Mouse (Mus musculus): Measurements from ENCODE around the gene Vegfc. TPM values are rescaled to one million over a fixed set of nuclear protein-coding genes. Genes with fewer than 3 reads are reported as not detected.
A peak's percentile ranks its signal among the peaks of the same experiment; 100 is the strongest.

Vegfc gene
- total RNA-seq, 1 experiment, result 20.1 TPM

DNA sequence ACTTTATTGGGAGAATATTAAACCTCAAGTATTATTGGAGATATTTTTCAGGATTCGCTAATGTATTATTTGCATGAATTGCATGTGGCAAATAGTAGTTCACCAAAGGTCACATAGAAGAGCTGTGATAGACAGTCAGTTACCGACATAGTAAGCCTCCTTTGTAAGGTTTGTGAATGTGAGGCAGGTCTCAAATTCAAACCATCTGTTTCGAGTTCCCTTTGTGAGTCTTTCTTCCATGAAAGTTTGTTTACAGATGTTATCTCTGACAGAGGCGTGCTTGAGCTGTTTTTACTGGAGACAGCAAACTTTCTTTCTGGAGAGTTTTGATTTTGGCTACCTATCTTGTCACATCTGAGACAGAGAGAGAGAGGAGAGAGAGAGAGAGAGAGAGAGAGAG is 11.9 kb upstream of the Vegfc start:
- no peak for DNase-seq (ENCODE audit: low read depth, low spot score)
- no peaks in the 10 kb centered on the region for H3K36me3 ChIP-seq (ENCODE audit: control insufficient read depth, insufficient read depth, low read length, poor library complexity, severe bottlenecking)
- no peak overlapping the region for H3K9ac ChIP-seq (ENCODE audit: insufficient read depth, low read depth, low read length, poor library complexity, severe bottlenecking)
- H3K4me1 ChIP-seq (ENCODE audit: control insufficient read depth in 2 of 2, insufficient read depth in 2 of 2, low read length in 2 of 2, poor library complexity in 1 of 2), result no peaks in the 10 kb centered on the region
- H3K27ac ChIP-seq (ENCODE audit: insufficient read depth, low read depth, low read length, poor library complexity, severe bottlenecking), result no peak overlapping the region
- in situ Hi-C loops (cut with MboI; ENCODE audit: low sequenced_read_pairs in 2 of 2, unreplicated experiment in 2 of 2), result no loop called here
- no peak overlapping the region for H3K4me3 ChIP-seq (ENCODE audit: insufficient read depth in 1 of 2, low read depth in 1 of 2, low read length in 2 of 2, poor library complexity in 1 of 2, severe bottlenecking in 1 of 2)
- H3K9me3 ChIP-seq (ENCODE audit: control insufficient read depth, insufficient read depth, low read depth, low read length), result no peaks in the 10 kb centered on the region
- TF ChIP-seq ZNF384 (IDR thresholded peaks at IDR 0.05; ENCODE audit: low read depth, low read length), result no peak
- TF ChIP-seq MAFK (IDR thresholded peaks at IDR 0.05; ENCODE audit: insufficient read depth, low read depth, low read length), result no peak
- no peak for TF ChIP-seq HCFC1 (IDR thresholded peaks at IDR 0.05; ENCODE audit: borderline replicate concordance, insufficient read depth, low read length)

DNA sequence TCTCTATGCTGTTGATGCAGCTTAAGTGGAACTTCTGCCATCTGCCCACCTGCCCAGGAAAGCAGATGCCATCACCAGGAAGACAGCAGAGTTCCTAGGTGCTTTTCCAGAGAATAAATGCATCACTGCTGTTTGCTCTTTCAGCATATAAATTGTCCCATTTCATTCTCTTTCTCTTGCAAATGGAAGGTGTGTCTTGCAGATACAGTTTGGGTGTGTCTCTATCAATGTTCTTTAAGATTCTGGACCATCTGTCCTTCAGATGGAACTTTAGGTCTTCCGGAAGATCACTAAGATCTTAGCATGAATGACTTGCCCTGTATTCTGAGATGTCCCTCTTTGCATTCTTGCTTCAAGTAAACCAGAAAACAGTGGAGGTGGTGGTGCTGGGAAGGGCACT is 1.1 kb upstream of the Vegfc start:
- H3K9me3 ChIP-seq (ENCODE audit: control insufficient read depth, insufficient read depth, low read depth, low read length), result no peaks in the 10 kb centered on the region
- H3K4me1 ChIP-seq (ENCODE audit: control insufficient read depth in 2 of 2, insufficient read depth in 2 of 2, low read length in 2 of 2, poor library complexity in 1 of 2), result peaks cover 3 to 21% of the 10 kb centered on the region in 2 experiments; a peak in 3 of 4 replicates
- H3K36me3 ChIP-seq (ENCODE audit: control insufficient read depth, insufficient read depth, low read length, poor library complexity, severe bottlenecking), result no peaks in the 10 kb centered on the region
- H3K9ac ChIP-seq (ENCODE audit: insufficient read depth, low read depth, low read length, poor library complexity, severe bottlenecking), result no peak overlapping the region
- no peak; the same call in 1 of the 2 replicates for TF ChIP-seq CHD2 (IDR thresholded peaks at IDR 0.05; ENCODE audit: low read depth, low read length)
- no peak for TF ChIP-seq HCFC1 (IDR thresholded peaks at IDR 0.05; ENCODE audit: borderline replicate concordance, insufficient read depth, low read length)
- no peak for TF ChIP-seq MAFK (IDR thresholded peaks at IDR 0.05; ENCODE audit: insufficient read depth, low read depth, low read length)
- TF ChIP-seq ZC3H11A (IDR thresholded peaks at IDR 0.05; ENCODE audit: borderline replicate concordance, low read depth, low read length), result no peak
- TF ChIP-seq ZNF384 (IDR thresholded peaks at IDR 0.05; ENCODE audit: low read depth, low read length), result no peak
- in situ Hi-C loops (cut with MboI; ENCODE audit: low sequenced_read_pairs in 2 of 2, unreplicated experiment in 2 of 2), result no loop called here
- H3K27ac ChIP-seq (ENCODE audit: insufficient read depth, low read depth, low read length, poor library complexity, severe bottlenecking), result peak overlapping the region; percentile 97; the same call in 1 of the 2 replicates
- peak overlapping the region; percentile 78 to 97 for H3K4me3 ChIP-seq (ENCODE audit: insufficient read depth in 1 of 2, low read depth in 1 of 2, low read length in 2 of 2, poor library complexity in 1 of 2, severe bottlenecking in 1 of 2)
- DNase-seq (ENCODE audit: low read depth, low spot score), result peak; percentile 60

DNA sequence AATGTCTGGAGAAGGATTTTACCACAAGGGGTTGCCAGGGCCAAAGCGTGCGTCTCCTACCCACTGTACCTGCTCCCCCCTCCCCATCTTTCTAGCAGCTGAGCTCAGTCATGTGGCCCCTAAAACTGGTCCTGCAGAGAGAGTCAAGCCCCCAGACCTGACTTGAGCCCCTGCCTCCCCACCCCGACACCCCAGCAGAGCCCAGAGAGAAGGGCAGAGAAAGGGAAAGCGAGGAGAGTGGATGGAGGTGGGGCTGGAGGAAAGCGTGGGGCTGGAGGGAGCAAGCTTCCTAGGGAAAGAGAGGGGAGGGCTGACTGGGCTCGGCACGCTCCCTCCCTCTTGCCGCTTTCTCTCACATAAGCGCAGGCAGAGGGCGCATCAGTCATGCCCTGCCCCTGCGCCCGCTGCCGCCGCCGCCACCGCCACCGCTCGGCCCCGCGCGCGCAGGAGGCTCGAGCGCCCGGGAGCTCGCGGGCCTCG is 575 bp upstream of the Vegfc start:
- in situ Hi-C loops (cut with MboI; ENCODE audit: low sequenced_read_pairs in 2 of 2, unreplicated experiment in 2 of 2), result no loop called here
- TF ChIP-seq HCFC1 (IDR thresholded peaks at IDR 0.05; ENCODE audit: borderline replicate concordance, insufficient read depth, low read length) (0 out of 2 replicates have a peak, but pooled peaks have one; percentile 20), MAFK (IDR thresholded peaks at IDR 0.05; ENCODE audit: insufficient read depth, low read depth, low read length) (no peak)

DNA sequence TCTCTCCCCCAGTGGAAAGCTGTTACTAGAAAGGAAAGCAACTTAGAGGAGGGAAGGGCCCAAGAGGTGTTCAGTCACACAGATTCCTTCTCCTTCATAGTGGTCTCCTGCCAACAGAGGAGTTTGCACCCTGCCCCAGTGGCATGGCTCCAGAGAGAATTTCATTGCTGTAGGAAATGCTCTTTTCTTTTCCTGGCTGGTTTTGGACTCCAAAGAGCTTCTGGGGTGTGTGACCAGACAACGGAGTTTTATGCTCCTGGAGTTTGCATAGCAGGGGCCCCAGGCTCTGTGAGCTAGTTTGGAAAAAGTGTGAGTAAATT is 675 bp downstream of the Vegfc start:
- H3K4me1 ChIP-seq (ENCODE audit: control insufficient read depth in 2 of 2, insufficient read depth in 2 of 2, low read length in 2 of 2, poor library complexity in 1 of 2), result peaks cover 3 to 21% of the 10 kb centered on the region in 2 experiments; a peak in 3 of 4 replicates
- no peaks in the 10 kb centered on the region for H3K36me3 ChIP-seq (ENCODE audit: control insufficient read depth, insufficient read depth, low read length, poor library complexity, severe bottlenecking)
- in situ Hi-C loops (cut with MboI; ENCODE audit: low sequenced_read_pairs in 2 of 2, unreplicated experiment in 2 of 2), result no loop called here
- TF ChIP-seq HCFC1 (IDR thresholded peaks at IDR 0.05; ENCODE audit: borderline replicate concordance, insufficient read depth, low read length), result no peak
- TF ChIP-seq ZNF384 (IDR thresholded peaks at IDR 0.05; ENCODE audit: low read depth, low read length), result no peak
- TF ChIP-seq ZC3H11A (IDR thresholded peaks at IDR 0.05; ENCODE audit: borderline replicate concordance, low read depth, low read length), result no peak
- no peak for TF ChIP-seq MAFK (IDR thresholded peaks at IDR 0.05; ENCODE audit: insufficient read depth, low read depth, low read length)
- no peak overlapping the region; the same call in 1 of the 2 replicates for H3K27ac ChIP-seq (ENCODE audit: insufficient read depth, low read depth, low read length, poor library complexity, severe bottlenecking)
- DNase-seq (ENCODE audit: low read depth, low spot score), result no peak
- H3K4me3 ChIP-seq (ENCODE audit: insufficient read depth in 1 of 2, low read depth in 1 of 2, low read length in 2 of 2, poor library complexity in 1 of 2, severe bottlenecking in 1 of 2), result peak overlapping the region; percentile 78 to 97
- no peaks in the 10 kb centered on the region for H3K9me3 ChIP-seq (ENCODE audit: control insufficient read depth, insufficient read depth, low read depth, low read length)
- peak overlapping the region; percentile 89; the same call in 1 of the 2 replicates for H3K9ac ChIP-seq (ENCODE audit: insufficient read depth, low read depth, low read length, poor library complexity, severe bottlenecking)

More for the DNA sequence above, 575 bp upstream of the Vegfc start:
- peak overlapping the region; percentile 78 to 97 for H3K4me3 ChIP-seq (ENCODE audit: insufficient read depth in 1 of 2, low read depth in 1 of 2, low read length in 2 of 2, poor library complexity in 1 of 2, severe bottlenecking in 1 of 2)
- no peaks in the 10 kb centered on the region for H3K9me3 ChIP-seq (ENCODE audit: control insufficient read depth, insufficient read depth, low read depth, low read length)
- H3K4me1 ChIP-seq (ENCODE audit: control insufficient read depth in 2 of 2, insufficient read depth in 2 of 2, low read length in 2 of 2, poor library complexity in 1 of 2), result peaks cover 3 to 21% of the 10 kb centered on the region in 2 experiments; a peak in 3 of 4 replicates
- H3K9ac ChIP-seq (ENCODE audit: insufficient read depth, low read depth, low read length, poor library complexity, severe bottlenecking), result peak overlapping the region; percentile 89
- DNase-seq (ENCODE audit: low read depth, low spot score), result peak; percentile 48
- peak overlapping the region; percentile 97 for H3K27ac ChIP-seq (ENCODE audit: insufficient read depth, low read depth, low read length, poor library complexity, severe bottlenecking)
- no peaks in the 10 kb centered on the region for H3K36me3 ChIP-seq (ENCODE audit: control insufficient read depth, insufficient read depth, low read length, poor library complexity, severe bottlenecking)

DNA sequence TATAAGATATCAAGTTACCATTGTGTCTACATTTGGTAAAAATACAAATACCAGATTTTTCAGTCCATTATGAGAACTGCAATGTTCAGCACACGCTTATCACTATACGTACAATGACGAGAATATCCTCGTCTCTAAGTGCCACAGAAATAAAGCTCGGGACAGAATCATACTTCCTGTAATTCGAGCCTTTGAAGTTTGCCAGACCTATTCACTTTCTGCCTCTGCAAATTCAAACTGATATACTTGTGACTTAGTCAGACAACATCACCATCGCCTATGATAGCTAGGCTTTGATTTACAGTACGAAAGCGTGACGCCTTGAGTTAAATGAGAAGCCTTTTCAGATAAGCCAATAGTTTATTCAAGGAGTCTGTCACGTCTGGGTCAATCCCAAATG is 1.6 kb downstream of the Vegfc start:
- in situ Hi-C loops (cut with MboI; ENCODE audit: low sequenced_read_pairs in 2 of 2, unreplicated experiment in 2 of 2), result no loop called here
- H3K9ac ChIP-seq (ENCODE audit: insufficient read depth, low read depth, low read length, poor library complexity, severe bottlenecking), result no peak overlapping the region

More for the DNA sequence above, 1.6 kb downstream of the Vegfc start:
- H3K27ac ChIP-seq (ENCODE audit: insufficient read depth, low read depth, low read length, poor library complexity, severe bottlenecking), result no peak overlapping the region
- no peak for DNase-seq (ENCODE audit: low read depth, low spot score)
- TF ChIP-seq ZC3H11A (IDR thresholded peaks at IDR 0.05; ENCODE audit: borderline replicate concordance, low read depth, low read length), result no peak
- TF ChIP-seq HCFC1 (IDR thresholded peaks at IDR 0.05; ENCODE audit: borderline replicate concordance, insufficient read depth, low read length), result no peak
- TF ChIP-seq MAFK (IDR thresholded peaks at IDR 0.05; ENCODE audit: insufficient read depth, low read depth, low read length), result no peak
- TF ChIP-seq ZNF384 (IDR thresholded peaks at IDR 0.05; ENCODE audit: low read depth, low read length), result no peak
- TF ChIP-seq CHD2 (IDR thresholded peaks at IDR 0.05; ENCODE audit: low read depth, low read length), result no peak
- H3K4me3 ChIP-seq (ENCODE audit: insufficient read depth in 1 of 2, low read depth in 1 of 2, low read length in 2 of 2, poor library complexity in 1 of 2, severe bottlenecking in 1 of 2), result peak overlapping the region; percentile 10 to 97; a peak in 3 of 4 replicates
- H3K9me3 ChIP-seq (ENCODE audit: control insufficient read depth, insufficient read depth, low read depth, low read length), result no peaks in the 10 kb centered on the region
- H3K4me1 ChIP-seq (ENCODE audit: control insufficient read depth in 2 of 2, insufficient read depth in 2 of 2, low read length in 2 of 2, poor library complexity in 1 of 2), result peaks cover 3 to 21% of the 10 kb centered on the region in 2 experiments; a peak in 3 of 4 replicates
- H3K36me3 ChIP-seq (ENCODE audit: control insufficient read depth, insufficient read depth, low read length, poor library complexity, severe bottlenecking), result no peaks in the 10 kb centered on the region
